Mouse (Mus musculus) stomach, embryonic 14.5 days (tissue): ENCODE data around the gene Pkn2. TPM values are rescaled to one million over a fixed set of nuclear protein-coding genes. Genes with fewer than 3 reads are reported as not detected.

Experiments
- ATAC-seq: fragments of 200-750 bp; cut with Nextera tagmentation; 2 replicates; pipeline ENCODE4 v1.8.0; 2017; ENCODE audit warnings: low read depth, moderate TSS enrichment; ENCODE audit not compliant: insufficient number of reproducible peaks, insufficient read depth, low FRiP score
- H3K27ac ChIP-seq: fragments of 300-500 bp; sonication (generic); 2 replicates; pipeline ENCODE4 v1.5.1; 2014; ENCODE audit warnings: mild to moderate bottlenecking, low read length, moderate library complexity, mixed read lengths
- H3K27me3 ChIP-seq: fragments of 300-500 bp; sonication (generic); 2 replicates; pipeline ENCODE4 v1.6.1; 2014; ENCODE audit warnings: low read length, control low read depth, mixed read lengths; ENCODE audit not compliant: control insufficient read depth, insufficient read depth
- H3K36me3 ChIP-seq: fragments of 300-500 bp; sonication (generic); 2 replicates; pipeline ENCODE4 v1.6.1; 2014; ENCODE audit warnings: mild to moderate bottlenecking, control low read depth, low read length, moderate library complexity, mixed read lengths; ENCODE audit not compliant: control insufficient read depth, insufficient read depth
- H3K4me1 ChIP-seq: fragments of 300-500 bp; sonication (generic); 2 replicates; pipeline ENCODE4 v1.6.1; 2014; ENCODE audit warnings: low read length, control low read depth, mixed read lengths; ENCODE audit not compliant: control insufficient read depth, insufficient read depth
- H3K4me2 ChIP-seq: fragments of 300-500 bp; sonication (generic); replicated peaks from 2 replicates; pipeline ENCODE4 v1.6.1; 2014; ENCODE audit warnings: low read depth, low read length, control low read depth
- H3K4me3 ChIP-seq: fragments of 300-500 bp; sonication (generic); 2 replicates; pipeline ENCODE4 v1.5.1; 2014; ENCODE audit warnings: low read depth, low read length, control low read depth
- H3K9ac ChIP-seq: fragments of 300-500 bp; sonication (generic); replicated peaks from 2 replicates; pipeline ENCODE4 v1.6.1; 2014; ENCODE audit warnings: low read depth, mild to moderate bottlenecking, control low read depth, low read length, moderate library complexity, mixed read lengths
- H3K9me3 ChIP-seq: fragments of 300-500 bp; sonication (generic); 2 replicates; pipeline ENCODE4 v1.6.1; 2016; ENCODE audit warnings: low read depth, low read length, control low read depth; ENCODE audit not compliant: control insufficient read depth
- WGBS: fragments of 180-500 bp; shearing (Covaris S2); extraction: QIAGEN DNeasy Blood & Tissue Kit; methylation state at CpG from one replicate; pipeline ENCODE4 v1.1.7; 2014; 5-methylcytosine and 5-hydroxymethylcytosine counted together
- polyA plus RNA-seq: library from polyadenylated mRNA; unstranded; fragments of >200 nt; fragmentation: Nextera tagmentation; extraction: Ambion mirVana; gene quantifications from 2 replicates; pipeline ENCODE4 v1.2.1, GENCODE M21; 2014

Pkn2 gene
- polyA plus RNA-seq, 1 experiment from 2014 or later, result 57.7 TPM

GRCm38 (mm10) chr3:142855961-142856472 is 25.8 kb downstream of the Pkn2 start:
- WGBS, result 75% methylated on average over 4 of the region's 4 CpGs
- Histone ChIP-seq H3K9me3 (no peaks in the 10 kb centered on the region), H3K36me3 (no peaks in the 10 kb centered on the region)

GRCm38 (mm10) chr3:142852911-142853310 is 28.9 kb downstream of the Pkn2 start:
- H3K4me3 ChIP-seq, result no peak overlapping the region
- H3K4me2 ChIP-seq, result no peak overlapping the region
- no peaks in the 10 kb centered on the region for H3K9me3 ChIP-seq
- H3K27me3 ChIP-seq, result no peaks in the 10 kb centered on the region
- no peaks in the 10 kb centered on the region for H3K4me1 ChIP-seq
- WGBS, result 92% methylated on average over 3 of the region's 3 CpGs
- H3K36me3 ChIP-seq, result no peaks in the 10 kb centered on the region
- no peak overlapping the region for H3K9ac ChIP-seq
- no peak overlapping the region for H3K27ac ChIP-seq
- no peak for ATAC-seq

More at GRCm38 (mm10) chr3:142855961-142856472, 25.8 kb downstream of the Pkn2 start:
- H3K27me3 ChIP-seq, result no peaks in the 10 kb centered on the region
- no peak overlapping the region for H3K27ac ChIP-seq
- no peak overlapping the region for H3K4me2 ChIP-seq
- H3K9ac ChIP-seq, result no peak overlapping the region
- no peak overlapping the region for H3K4me3 ChIP-seq
- no peak for ATAC-seq
- no peaks in the 10 kb centered on the region for H3K4me1 ChIP-seq

DNA sequence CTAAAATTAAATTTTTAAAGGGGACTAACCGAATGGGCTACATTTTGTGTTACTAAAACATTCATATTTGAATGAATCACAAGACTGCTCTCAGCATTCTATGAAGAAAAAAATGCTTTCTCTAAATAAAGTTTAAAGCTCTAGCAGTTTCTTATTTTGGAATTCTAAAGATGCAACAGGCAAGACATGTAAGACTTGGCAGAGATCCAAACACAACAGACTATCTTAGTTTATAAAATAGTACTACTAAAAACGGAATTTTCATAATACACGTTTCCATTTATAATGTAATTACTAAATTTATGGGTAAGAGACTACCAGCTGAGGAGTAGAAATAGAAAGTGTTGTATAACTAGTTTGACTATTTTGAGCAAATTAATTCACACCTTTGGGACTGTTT is 30.2 kb downstream of the Pkn2 start:
- no peak overlapping the region for H3K27ac ChIP-seq
- H3K4me2 ChIP-seq, result no peak overlapping the region
- no peak for ATAC-seq
- no peaks in the 10 kb centered on the region for H3K9me3 ChIP-seq
- no peaks in the 10 kb centered on the region for H3K36me3 ChIP-seq
- no peaks in the 10 kb centered on the region for H3K27me3 ChIP-seq
- no peaks in the 10 kb centered on the region for H3K4me1 ChIP-seq
- no peak overlapping the region for H3K4me3 ChIP-seq
- H3K9ac ChIP-seq, result no peak overlapping the region
- WGBS, result 47% methylated on average over 3 of the region's 3 CpGs

- ATAC-seq, result no peak
- H3K4me2 ChIP-seq, result no peak overlapping the region
- H3K27me3 ChIP-seq, result no peaks in the 10 kb centered on the region
- H3K9ac ChIP-seq, result no peak overlapping the region
- no peaks in the 10 kb centered on the region for H3K9me3 ChIP-seq
- 61% methylated on average over 4 of the region's 4 CpGs for WGBS
- peaks cover 9% of the 10 kb centered on the region for H3K36me3 ChIP-seq
- H3K4me3 ChIP-seq, result no peak overlapping the region
- H3K4me1 ChIP-seq, result no peaks in the 10 kb centered on the region
- H3K27ac ChIP-seq, result no peak overlapping the region
Measured at GRCm38 (mm10) chr3:142839961-142840360, 41.8 kb downstream of the Pkn2 start.

DNA sequence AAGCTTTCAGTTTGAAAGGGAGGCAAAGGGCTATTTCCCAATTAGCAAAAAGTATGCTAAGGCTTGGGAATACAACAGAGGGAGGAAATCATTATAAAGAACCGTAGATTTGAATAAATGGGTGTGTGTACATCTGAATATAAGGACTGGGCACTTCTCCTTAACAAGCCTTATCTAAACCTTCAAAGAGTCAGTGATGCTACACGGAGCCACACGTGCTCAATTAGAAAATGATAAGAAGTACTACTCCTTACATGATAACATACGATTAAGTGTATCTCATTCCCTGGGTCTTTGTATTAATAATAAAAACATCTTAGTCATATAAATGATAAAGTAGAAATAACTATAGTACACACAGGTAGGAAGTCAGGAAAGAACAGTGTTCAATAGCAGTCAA is 47.0 kb downstream of the Pkn2 start:
- H3K4me3 ChIP-seq, result no peak overlapping the region
- 90% methylated on average over 4 of the region's 4 CpGs for WGBS
- no peak overlapping the region for H3K4me2 ChIP-seq
- no peaks in the 10 kb centered on the region for H3K4me1 ChIP-seq
- no peak overlapping the region for H3K27ac ChIP-seq
- H3K36me3 ChIP-seq, result peaks cover 9% of the 10 kb centered on the region
- no peaks in the 10 kb centered on the region for H3K27me3 ChIP-seq
- no peak overlapping the region for H3K9ac ChIP-seq
- no peak for ATAC-seq
- no peaks in the 10 kb centered on the region for H3K9me3 ChIP-seq

GRCm38 (mm10) chr3:142834024-142834423 is 47.8 kb downstream of the Pkn2 start:
- no peak overlapping the region for H3K4me3 ChIP-seq
- H3K4me1 ChIP-seq, result no peaks in the 10 kb centered on the region
- no peaks in the 10 kb centered on the region for H3K9me3 ChIP-seq
- no peak overlapping the region for H3K9ac ChIP-seq
- H3K4me2 ChIP-seq, result no peak overlapping the region
- 88% methylated on average over 4 of the region's 4 CpGs for WGBS
- ATAC-seq, result no peak
- peaks cover 10% of the 10 kb centered on the region for H3K36me3 ChIP-seq
- no peaks in the 10 kb centered on the region for H3K27me3 ChIP-seq
- H3K27ac ChIP-seq, result no peak overlapping the region

DNA sequence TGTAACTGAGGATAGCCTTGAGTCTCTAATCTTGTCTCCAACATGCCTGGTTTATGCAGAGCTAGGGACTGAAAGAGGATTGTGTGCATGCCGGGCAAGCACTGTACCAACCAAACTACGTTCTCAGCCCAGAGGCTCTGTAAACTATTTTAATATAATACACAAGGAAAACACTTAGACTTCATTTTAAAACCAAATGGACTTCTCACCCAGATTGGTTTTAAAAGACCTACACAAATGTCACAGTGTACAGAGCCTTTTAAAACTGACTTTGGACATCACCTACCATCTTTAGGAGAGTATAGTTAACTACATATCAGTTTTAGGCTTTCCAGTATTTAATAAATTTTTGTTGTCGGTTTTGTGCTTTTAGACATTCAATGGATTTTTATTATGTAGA is 48.9 kb downstream of the Pkn2 start:
- H3K27me3 ChIP-seq, result no peaks in the 10 kb centered on the region
- H3K36me3 ChIP-seq, result peaks cover 14% of the 10 kb centered on the region
- no peak overlapping the region for H3K27ac ChIP-seq
- H3K9ac ChIP-seq, result no peak overlapping the region
- no peaks in the 10 kb centered on the region for H3K4me1 ChIP-seq
- H3K4me3 ChIP-seq, result no peak overlapping the region
- no peaks in the 10 kb centered on the region for H3K9me3 ChIP-seq
- no peak for ATAC-seq
- 91% methylated on average over 3 of the region's 3 CpGs for WGBS
- H3K4me2 ChIP-seq, result no peak overlapping the region

DNA sequence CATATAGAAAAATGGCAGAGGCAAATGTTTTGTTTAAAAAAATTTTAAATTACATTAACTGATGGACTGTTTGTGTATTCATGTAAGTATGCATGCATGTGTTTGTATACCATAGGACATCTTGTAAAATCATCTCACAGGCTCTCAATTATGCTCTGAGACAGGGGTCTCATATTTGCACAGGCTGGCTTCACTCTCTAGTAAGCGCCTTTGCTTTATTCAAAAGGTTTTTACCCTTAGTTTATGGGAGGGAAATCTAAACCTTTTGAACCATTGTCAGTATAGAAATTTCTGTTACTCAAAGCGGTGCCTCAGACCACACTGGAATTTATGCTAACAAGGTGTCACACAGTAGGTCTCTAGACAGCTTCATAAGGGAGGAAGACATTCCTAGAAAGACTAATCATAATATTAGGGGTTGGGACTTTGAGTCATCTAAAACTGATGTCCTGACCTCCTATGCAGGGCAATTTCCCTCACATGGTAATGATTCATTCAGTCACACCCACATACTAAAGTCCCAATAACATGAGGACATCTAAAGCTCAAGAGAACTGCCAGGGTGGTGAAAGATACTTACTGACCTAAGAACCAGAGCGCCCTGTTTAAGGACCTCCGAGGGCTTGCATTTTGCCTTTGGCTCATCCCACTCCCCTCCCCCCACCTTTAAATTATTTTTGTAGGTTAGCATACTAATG is 55.2 kb downstream of the Pkn2 start:
- no peak overlapping the region for H3K9ac ChIP-seq
- WGBS, result 96% methylated on average over 4 of the region's 4 CpGs
- no peak overlapping the region for H3K4me2 ChIP-seq
- H3K9me3 ChIP-seq, result no peaks in the 10 kb centered on the region
- H3K27me3 ChIP-seq, result no peaks in the 10 kb centered on the region
- H3K4me1 ChIP-seq, result no peaks in the 10 kb centered on the region
- ATAC-seq, result no peak
- no peak overlapping the region for H3K4me3 ChIP-seq
- peaks cover 24% of the 10 kb centered on the region for H3K36me3 ChIP-seq
- H3K27ac ChIP-seq, result no peak overlapping the region

DNA sequence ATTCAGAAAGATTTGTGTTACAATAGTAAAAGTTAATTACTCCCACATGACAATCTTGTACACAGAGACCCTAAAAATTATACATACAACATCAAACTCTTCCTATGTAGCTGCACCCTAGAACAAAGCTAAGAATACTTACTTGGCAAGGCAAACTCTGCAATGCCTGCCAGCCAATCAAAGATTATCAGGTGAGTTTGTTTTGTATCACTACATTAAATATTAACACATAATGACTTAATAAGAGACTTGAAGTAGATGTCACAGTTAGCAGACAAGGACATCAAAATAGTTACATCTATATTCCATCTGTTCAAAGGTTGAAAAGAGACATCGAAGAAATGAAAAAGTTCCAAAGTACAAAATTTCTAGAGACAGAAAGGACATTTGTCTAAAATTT is 58.2 kb downstream of the Pkn2 start:
- Histone ChIP-seq H3K27me3 (no peaks in the 10 kb centered on the region), H3K4me3 (no peak overlapping the region), H3K9me3 (no peaks in the 10 kb centered on the region), H3K36me3 (peaks cover 30% of the 10 kb centered on the region), H3K27ac (no peak overlapping the region), H3K4me2 (no peak overlapping the region), H3K9ac (no peak overlapping the region), H3K4me1 (no peaks in the 10 kb centered on the region)
- ATAC-seq, result no peak
- WGBS, result 90% methylated on average over 1 of the region's 1 CpGs
